ENCODE assay signal across 8 mouse cellular contexts in genomic region chr1:179844894-179845293, GRCm38 (mm10). TPM values are rescaled to one million over a fixed set of nuclear protein-coding genes. Genes with fewer than 3 reads are reported as not detected.
A peak's percentile ranks its signal among the peaks of the same experiment; 100 is the strongest.
DNase-seq lines count a peak whose midpoint lies in the region; ATAC-seq lines count a peak whose summit lies in the region.
"Had no signal": no experiment of that assay in that cellular context is flagged by ENCODE, and none has a peak within 500 bp of the region (broad histone marks: within the 10 kb centered on the region; RNA-seq: fewer than 3 reads in every experiment).

No protein-coding gene starts in this region.

- peak; percentile 58; the same call in 1 of the 2 replicates for ATAC-seq in forebrain, embryonic 16.5 days
- peak; percentile 66 for ATAC-seq in megakaryocyte, adult 5-6 weeks (ENCODE audit: poor library complexity, severe bottlenecking)

- H3K9me3 ChIP-seq in forebrain, embryonic 16.5 days (ENCODE audit: control insufficient read depth, low read length), result no peaks in the 10 kb centered on the region
- H3K9me3 ChIP-seq: lung, embryonic 15.5 days had no signal

- H3K4me3 ChIP-seq in forebrain, embryonic 16.5 days (replicated peaks; ENCODE audit: low read length), result no peak overlapping the region
- H3K4me3 ChIP-seq: lung, embryonic 15.5 days had no signal

- peak; percentile 75 for DNase-seq in MN1 (ENCODE audit: low spot score)
- peak; percentile 73 for DNase-seq in c-Kit-positive CD71-negative TER-119-negative erythroid progenitor cells, embryonic 14.5 days (ENCODE audit: low read depth)
- peak; percentile 83 for DNase-seq in heart, postnatal 4 days
- DNase-seq in left cerebral cortex, adult 11 months (ENCODE audit: low spot score), result peak; percentile 43
- peak; percentile 60 for DNase-seq in skeletal muscle tissue, adult 2 months (ENCODE audit: low read depth, low spot score)

- no peak overlapping the region for H3K4me2 ChIP-seq in forebrain, embryonic 16.5 days (ENCODE audit: low read length)
- H3K4me2 ChIP-seq: lung, embryonic 15.5 days had no signal

- H3K27me3 ChIP-seq in forebrain, embryonic 16.5 days (replicated peaks; ENCODE audit: control insufficient read depth, insufficient read depth, low read length), result no peaks in the 10 kb centered on the region
- H3K27me3 ChIP-seq: lung, embryonic 15.5 days had no signal

- H3K9ac ChIP-seq in forebrain, embryonic 16.5 days (replicated peaks; ENCODE audit: low read depth, low read length), result no peak overlapping the region
- H3K9ac ChIP-seq: lung, embryonic 15.5 days had no signal

- no peaks in the 10 kb centered on the region for H3K36me3 ChIP-seq in forebrain, embryonic 16.5 days (ENCODE audit: control insufficient read depth, insufficient read depth)
- H3K36me3 ChIP-seq: lung, embryonic 15.5 days had no signal

- H3K4me1 ChIP-seq in forebrain, embryonic 16.5 days (replicated peaks; ENCODE audit: control insufficient read depth, insufficient read depth, low read length), result no peaks in the 10 kb centered on the region

- 8% methylated on average over 5 of the region's 5 CpGs for WGBS in forebrain, embryonic 16.5 days

- no peak overlapping the region for H3K27ac ChIP-seq in forebrain, embryonic 16.5 days (ENCODE audit: low read length)
- H3K27ac ChIP-seq: lung, embryonic 15.5 days had no signal

RNA-seq across cellular contexts. Expression of gene Ahctf1, which starts 41.4 kb away (rescaled TPM):
- 19.9 and 20.1 TPM in 2 replicates for polyA plus RNA-seq in forebrain, embryonic 16.5 days (2015; fragmentation: Nextera tagmentation; extraction: Ambion mirVana)
- 10 to 100 TPM; 27.9 to 32.6 TPM for total RNA-seq in heart, postnatal 4 days (2021)
- 25.4 and 26.5 TPM in 2 replicates for total RNA-seq in megakaryocyte, adult 5-6 weeks (2015)
- total RNA-seq in megakaryocyte, adult 5-6 weeks (2017), result 28.3 and 31.5 TPM in 2 replicates

RNA-seq across cellular contexts. Expression of gene Gm10518, which starts 41.7 kb away (rescaled TPM):
- not detected in 2 replicates for polyA plus RNA-seq in forebrain, embryonic 16.5 days (2015; fragmentation: Nextera tagmentation; extraction: Ambion mirVana)
- not detected for total RNA-seq in heart, postnatal 4 days (2021)
- total RNA-seq in megakaryocyte, adult 5-6 weeks (2015), result not detected in 2 replicates
- 0.12 and 0.18 TPM in 2 replicates for total RNA-seq in megakaryocyte, adult 5-6 weeks (2017)
- polyA plus RNA-seq: lung, embryonic 15.5 days had no signal
